Mouse (Mus musculus) limb, embryonic 11.5 days (tissue): ENCODE measurements around the gene Sf3a3. TPM values are rescaled to one million over a fixed set of nuclear protein-coding genes. Genes with fewer than 3 reads are reported as not detected.
A peak's percentile ranks its signal among the peaks of the same experiment; 100 is the strongest.

Source experiments
- ATAC-seq: fragments of 200-750 bp; cut with Nextera tagmentation; 2 replicates; pipeline ENCODE4 v1.8.0; 2017; ENCODE audit warnings: low read depth; ENCODE audit not compliant: insufficient number of reproducible peaks, low FRiP score, low TSS enrichment
- DNase-seq: peaks from one replicate; pipeline ENCODE4 v3.0.0-alpha.2; 2015; ENCODE audit warnings: low spot score
- H3K27ac ChIP-seq: fragments of 300-500 bp; sonication (generic); replicated peaks from 2 replicates; pipeline ENCODE4 v1.5.1; 2014; ENCODE audit warnings: low read depth, mild to moderate bottlenecking, low read length
- H3K27me3 ChIP-seq: fragments of 300-500 bp; sonication (generic); 2 replicates; pipeline ENCODE4 v1.6.1; 2014; ENCODE audit warnings: mild to moderate bottlenecking, low read length, mixed read lengths; ENCODE audit not compliant: control insufficient read depth, insufficient read depth
- H3K36me3 ChIP-seq: fragments of 300-500 bp; sonication (generic); 2 replicates; pipeline ENCODE4 v1.6.1; 2014; ENCODE audit warnings: mild to moderate bottlenecking, low read length, moderate library complexity, mixed read lengths; ENCODE audit not compliant: control insufficient read depth, insufficient read depth
- H3K4me1 ChIP-seq: fragments of 300-500 bp; sonication (generic); 2 replicates; pipeline ENCODE4 v1.6.1; 2014; ENCODE audit warnings: low read length, mixed read lengths; ENCODE audit not compliant: control insufficient read depth, insufficient read depth
- H3K4me2 ChIP-seq: fragments of 300-500 bp; sonication (generic); 2 replicates; pipeline ENCODE4 v1.6.1; 2014; ENCODE audit warnings: low read depth, mild to moderate bottlenecking, moderate library complexity; ENCODE audit not compliant: severe bottlenecking
- H3K4me3 ChIP-seq: fragments of 300-500 bp; sonication (generic); 2 replicates; pipeline ENCODE4 v1.5.1; 2014; ENCODE audit warnings: low read depth, low read length
- H3K9ac ChIP-seq: fragments of 300-500 bp; sonication (generic); 2 replicates; pipeline ENCODE4 v1.6.1; 2014; ENCODE audit warnings: mild to moderate bottlenecking, low read length
- H3K9me3 ChIP-seq: fragments of 300-500 bp; sonication (generic); 2 replicates; pipeline ENCODE4 v1.6.1; 2016; ENCODE audit warnings: low read length; ENCODE audit not compliant: control insufficient read depth
- WGBS: fragments of 180-500 bp; shearing (Covaris S2); extraction: QIAGEN DNeasy Blood & Tissue Kit; methylation state at CpG from one replicate; pipeline ENCODE4 v1.1.7; 2014; 5-methylcytosine and 5-hydroxymethylcytosine counted together
- polyA plus RNA-seq: library from polyadenylated mRNA; unstranded; fragments of >200 nt; fragmentation: Nextera tagmentation; extraction: Ambion mirVana; gene quantifications from 2 replicates; pipeline ENCODE4 v1.2.1, GENCODE M21; 2014

Sf3a3 gene
- polyA plus RNA-seq, 1 experiment from 2014 or later, result 250 TPM

DNA sequence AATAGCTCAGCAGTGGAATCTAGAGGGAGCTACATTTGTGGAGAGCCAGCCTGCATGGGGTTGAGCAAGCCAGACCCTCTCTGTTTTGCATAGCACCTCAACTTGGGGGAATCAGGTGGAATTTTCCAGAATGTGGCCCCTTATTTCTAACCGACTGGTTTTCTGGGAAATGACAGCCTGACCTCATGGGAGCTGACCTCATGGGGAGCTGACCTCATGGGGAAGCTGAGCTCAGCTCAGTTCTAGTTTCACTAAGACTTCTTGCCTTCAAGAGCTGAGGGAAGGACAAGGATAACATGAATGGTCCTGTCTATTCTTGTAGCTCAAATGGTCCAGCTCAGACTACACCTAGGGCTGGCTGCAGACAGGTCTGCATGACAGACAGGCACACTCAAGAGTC, 24.2 kb downstream of the Sf3a3 start:
- Histone ChIP-seq H3K36me3 (peaks cover under 1% of the 10 kb centered on the region; the same call in 1 of the 2 replicates), H3K4me1 (no peaks in the 10 kb centered on the region), H3K27me3 (no peaks in the 10 kb centered on the region), H3K4me3 (no peak overlapping the region), H3K4me2 (no peak overlapping the region), H3K9me3 (no peaks in the 10 kb centered on the region), H3K9ac (no peak overlapping the region), H3K27ac (no peak overlapping the region)
- ATAC-seq (no peak), DNase-seq (no peak)
- 65% methylated on average over 1 of the region's 1 CpGs for WGBS

DNA sequence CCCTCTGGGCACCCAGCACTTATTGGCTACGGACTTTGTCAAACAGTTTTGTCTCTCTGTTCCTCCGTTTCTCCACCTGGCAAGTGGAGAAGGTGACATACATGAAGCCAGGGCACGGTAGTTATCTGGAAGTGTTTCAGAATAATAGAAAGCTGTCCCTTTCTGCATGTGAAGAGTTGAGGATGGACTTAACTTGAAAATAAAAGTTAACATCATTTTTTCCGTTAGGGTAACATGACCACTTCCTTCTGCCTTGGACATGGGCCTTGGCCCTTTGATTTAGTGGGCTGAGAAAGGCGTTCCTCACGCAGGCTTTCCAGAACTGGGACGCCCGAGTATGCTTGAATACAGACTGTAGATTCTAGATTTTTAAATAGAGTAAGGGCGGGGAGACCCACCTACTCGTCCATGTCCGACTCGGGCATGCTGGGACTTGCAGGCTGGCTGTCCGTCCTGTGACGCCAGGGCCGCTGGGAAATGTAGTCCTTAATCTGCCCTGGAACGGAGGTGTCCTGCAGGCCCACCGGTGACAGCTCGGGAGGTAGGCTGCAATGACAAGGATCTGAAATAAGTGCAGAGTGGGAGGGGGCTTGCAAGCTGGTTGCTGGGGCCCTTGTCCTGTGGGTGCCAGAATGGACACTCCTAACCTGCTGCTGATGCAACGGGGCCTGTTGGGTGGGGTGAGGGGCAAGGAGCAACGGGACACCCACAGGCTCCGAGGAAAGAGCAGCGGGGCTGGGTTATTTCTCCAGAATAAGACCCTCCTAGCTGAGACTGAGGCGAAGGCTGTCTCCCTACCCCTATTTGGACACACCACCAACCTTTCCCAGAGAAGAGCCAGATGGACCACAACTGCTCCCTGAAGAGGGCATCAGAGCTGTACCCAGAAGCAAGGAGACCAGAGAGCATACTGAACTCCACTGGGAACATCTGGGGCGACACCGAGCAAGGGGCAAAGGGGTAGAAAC, 27.1 kb downstream of the Sf3a3 start, which contains the start of gene Inpp5b:
Gene Inpp5b, plus strand, starts transcription at position 475 of the 968 bp plus-strand sequence.
- WGBS, result 21% methylated on average over 25 of the region's 25 CpGs
- Histone ChIP-seq H3K9ac (peak within 1 kb of the TSS; percentile 18), H3K4me1 (no peaks in the 10 kb centered on the region), H3K27ac (no peak within 1 kb of the TSS), H3K4me2 (peak within 1 kb of the TSS; percentile 70), H3K4me3 (peak within 1 kb of the TSS; percentile 49), H3K36me3 (no peaks in the 10 kb centered on the region), H3K27me3 (no peaks in the 10 kb centered on the region), H3K9me3 (no peaks in the 10 kb centered on the region)
- peak; percentile 89 for ATAC-seq
- DNase-seq, result peak; percentile 85

DNA sequence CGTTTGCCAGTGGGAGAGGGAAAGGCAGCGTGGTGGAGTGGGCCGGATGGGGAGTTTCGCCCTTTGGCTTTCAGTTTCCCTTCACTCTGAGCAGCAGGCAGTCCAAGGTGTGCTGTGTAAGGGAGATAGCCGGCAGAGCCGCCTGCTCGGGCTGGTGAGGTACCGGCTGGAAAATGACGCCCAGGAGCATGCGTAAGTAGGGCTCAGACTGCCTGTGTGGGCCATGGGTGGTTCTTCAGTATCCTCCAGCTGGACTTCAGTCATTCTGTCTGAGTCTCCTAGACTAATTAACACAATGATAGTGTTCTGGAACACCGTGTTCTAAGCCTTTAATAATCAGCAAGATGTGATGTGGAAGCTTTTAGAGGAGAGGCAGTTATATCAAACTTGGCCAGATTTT, 28.3 kb downstream of the Sf3a3 start:
- Histone ChIP-seq H3K9ac (no peak overlapping the region), H3K4me3 (no peak overlapping the region), H3K27ac (no peak overlapping the region), H3K27me3 (no peaks in the 10 kb centered on the region), H3K9me3 (no peaks in the 10 kb centered on the region), H3K4me2 (no peak overlapping the region), H3K4me1 (no peaks in the 10 kb centered on the region), H3K36me3 (no peaks in the 10 kb centered on the region)
- ATAC-seq, result no peak
- 87% methylated on average over 11 of the region's 11 CpGs for WGBS
- no peak for DNase-seq

DNA sequence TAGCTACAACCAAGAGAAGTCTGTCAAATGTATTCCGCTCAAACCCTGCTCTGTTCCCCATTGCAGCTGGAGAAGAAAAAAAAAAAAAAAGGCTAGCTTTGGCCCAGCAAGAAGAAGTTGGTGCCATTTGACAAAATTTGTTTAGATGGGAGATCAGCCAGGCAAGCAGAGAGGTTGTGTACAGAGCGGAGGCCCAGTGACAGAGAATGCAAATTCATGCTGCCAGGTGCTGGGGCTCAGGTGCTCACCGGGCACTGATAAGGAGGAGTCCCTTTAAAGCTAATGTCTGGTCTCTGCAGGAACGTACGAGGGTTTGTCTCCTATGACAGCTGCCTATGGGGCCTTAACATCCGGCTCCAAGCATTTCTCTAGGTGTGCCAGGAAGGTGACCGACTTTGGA, 32.0 kb downstream of the Sf3a3 start:
- no peak for DNase-seq
- Histone ChIP-seq H3K27me3 (no peaks in the 10 kb centered on the region), H3K4me3 (no peak overlapping the region), H3K36me3 (no peaks in the 10 kb centered on the region), H3K9me3 (no peaks in the 10 kb centered on the region), H3K27ac (no peak overlapping the region), H3K4me2 (no peak overlapping the region), H3K4me1 (no peaks in the 10 kb centered on the region), H3K9ac (no peak overlapping the region)
- ATAC-seq, result no peak
- WGBS, result 83% methylated on average over 7 of the region's 7 CpGs

DNA sequence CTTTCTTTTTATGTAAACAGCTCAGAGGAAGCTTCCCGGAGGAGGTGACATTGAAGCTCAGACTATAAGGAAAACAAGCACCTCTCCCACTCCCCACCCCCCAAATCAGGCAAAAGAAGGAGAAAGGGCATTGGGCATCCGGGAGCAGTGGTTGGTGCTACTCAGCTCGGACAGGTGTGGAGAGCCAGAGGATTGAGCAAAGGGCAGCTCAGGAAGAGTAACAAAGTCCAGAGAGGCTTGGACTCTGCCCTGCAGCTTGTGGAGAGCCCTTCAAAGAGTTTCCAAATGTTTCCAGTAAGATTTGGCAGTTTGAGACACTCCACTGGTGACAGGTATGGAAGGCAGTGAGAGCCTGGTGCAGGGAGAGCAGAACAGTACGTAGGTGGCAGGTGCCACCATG, 33.3 kb downstream of the Sf3a3 start:
- Histone ChIP-seq H3K36me3 (no peaks in the 10 kb centered on the region), H3K27ac (no peak overlapping the region), H3K4me3 (no peak overlapping the region), H3K4me1 (peaks cover 4% of the 10 kb centered on the region; the same call in 1 of the 2 replicates), H3K9me3 (no peaks in the 10 kb centered on the region), H3K4me2 (no peak overlapping the region), H3K9ac (no peak overlapping the region), H3K27me3 (no peaks in the 10 kb centered on the region)
- ATAC-seq (no peak), DNase-seq (no peak)
- 60% methylated on average over 4 of the region's 4 CpGs for WGBS

DNA sequence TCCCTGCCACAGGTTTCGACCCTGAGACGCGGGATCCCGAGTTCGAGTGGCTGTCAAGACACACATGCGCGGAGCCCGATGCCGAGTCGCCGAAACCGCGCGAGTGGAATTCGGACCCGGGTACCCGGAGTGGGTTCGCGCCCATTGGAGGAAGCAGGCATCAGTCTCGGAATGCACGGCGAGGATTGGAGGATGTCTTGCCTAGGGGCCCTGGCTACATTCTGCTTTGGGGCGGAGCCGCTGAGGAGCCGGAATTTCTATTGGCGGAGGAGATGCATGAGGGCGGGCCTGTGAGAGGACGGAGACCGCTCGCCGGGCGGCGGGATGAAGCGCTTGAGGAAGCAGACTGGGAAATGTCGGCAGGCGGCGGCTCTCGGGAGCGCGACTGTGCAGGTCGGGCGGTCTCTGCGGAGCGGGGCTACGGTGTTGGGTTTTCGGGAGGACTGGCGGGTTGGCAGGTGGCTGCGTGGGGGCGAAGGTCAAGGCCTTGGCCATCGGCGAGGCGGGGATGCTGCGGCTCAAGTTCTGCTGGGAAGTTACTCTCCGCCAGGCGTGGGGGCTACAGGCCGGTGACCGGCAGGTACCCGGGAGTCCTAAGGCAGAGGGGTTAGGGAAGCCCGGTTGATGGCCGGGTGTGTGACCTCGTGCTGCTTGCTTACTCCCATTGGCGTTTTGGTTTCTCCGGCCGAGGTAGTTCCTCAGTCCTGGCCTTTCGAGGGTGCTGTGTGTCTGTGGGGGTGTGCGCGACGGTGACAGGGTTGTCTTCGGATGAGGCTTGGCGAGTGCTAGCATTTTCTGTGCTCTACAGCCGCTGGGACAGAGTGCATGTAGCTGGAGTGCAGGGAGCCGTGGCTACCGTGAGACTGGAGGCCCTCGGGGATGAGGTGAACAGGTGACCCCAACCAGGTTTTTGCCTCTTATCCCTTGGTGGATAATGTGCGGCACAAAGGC, 37.0 kb downstream of the Sf3a3 start:
- H3K4me2 ChIP-seq, result peak overlapping the region; percentile 57
- H3K27me3 ChIP-seq, result no peaks in the 10 kb centered on the region
- H3K4me3 ChIP-seq, result peak overlapping the region; percentile 62
- H3K36me3 ChIP-seq, result no peaks in the 10 kb centered on the region
- ATAC-seq, result peak; percentile 99
- H3K27ac ChIP-seq, result no peak overlapping the region
- WGBS, result under 1% methylated on average over 75 of the region's 75 CpGs
- H3K4me1 ChIP-seq, result peaks cover 4% of the 10 kb centered on the region; the same call in 1 of the 2 replicates
- peak; percentile 97 for DNase-seq
- no peaks in the 10 kb centered on the region for H3K9me3 ChIP-seq
- H3K9ac ChIP-seq, result peak overlapping the region; percentile 64

DNA sequence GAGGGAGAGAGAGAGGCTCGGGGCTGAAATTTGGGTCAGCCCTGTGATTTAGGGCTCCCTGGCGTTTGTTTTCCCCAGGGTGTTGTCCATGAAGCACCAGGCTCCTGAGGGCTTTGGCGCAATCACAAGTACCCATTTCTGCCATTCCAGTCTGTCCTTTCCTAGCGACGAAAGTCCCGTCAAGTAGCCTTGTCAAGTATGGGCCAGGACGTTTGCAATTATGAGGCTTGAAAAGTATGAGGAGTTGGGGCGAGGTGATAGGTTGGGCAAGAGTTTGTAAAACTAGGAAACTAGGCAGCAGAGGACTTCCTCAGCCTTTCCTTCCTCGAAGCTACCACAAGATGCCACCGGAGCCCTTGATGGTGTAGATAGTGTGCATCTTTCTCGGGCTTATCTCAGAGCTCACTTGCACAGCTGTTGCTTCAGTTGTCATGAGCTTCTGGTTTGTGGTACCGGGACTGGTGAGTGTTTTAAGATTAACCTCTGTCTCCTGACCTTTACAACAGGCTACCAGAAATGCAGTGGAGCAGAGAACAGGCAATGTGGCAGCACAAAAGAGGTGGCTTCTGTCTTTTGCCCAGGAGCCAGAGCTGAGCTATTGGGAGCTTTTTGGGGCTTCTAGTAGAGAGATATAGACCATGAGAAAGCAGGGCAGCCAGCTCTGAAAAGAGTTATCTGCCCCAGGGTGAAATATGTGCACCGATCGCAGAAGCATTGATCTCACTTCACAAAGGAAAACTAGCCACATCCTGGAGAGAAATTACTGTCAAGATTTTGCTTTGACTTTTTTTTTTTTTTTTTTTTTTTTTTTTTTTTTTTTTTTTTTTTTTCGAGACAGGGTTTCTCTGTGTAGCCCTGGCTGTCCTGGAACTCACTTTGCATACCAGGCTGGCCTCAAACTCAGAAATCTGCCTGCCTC, 38.0 kb downstream of the Sf3a3 start:
- peak overlapping the region; percentile 57 for H3K4me2 ChIP-seq
- H3K9ac ChIP-seq, result no peak overlapping the region
- no peaks in the 10 kb centered on the region for H3K36me3 ChIP-seq
- H3K27ac ChIP-seq, result no peak overlapping the region
- WGBS, result 18% methylated on average over 15 of the region's 15 CpGs
- no peak for ATAC-seq
- H3K9me3 ChIP-seq, result no peaks in the 10 kb centered on the region
- peak overlapping the region; percentile 62 for H3K4me3 ChIP-seq
- H3K4me1 ChIP-seq, result peaks cover 4% of the 10 kb centered on the region; the same call in 1 of the 2 replicates
- DNase-seq, result no peak
- H3K27me3 ChIP-seq, result no peaks in the 10 kb centered on the region
